Mouse (Mus musculus) lung, postnatal 0 days (tissue): ENCODE data around the gene Actr6.

Experiments used
- CTCF ChIP-seq: IDR thresholded peaks from 2 replicates; pipeline ENCODE4 v1.5.1; 2016; ENCODE audit warnings: antibody characterized with exemption, mild to moderate bottlenecking
- EP300 ChIP-seq: IDR thresholded peaks from 2 replicates; pipeline ENCODE4 v1.6.1; 2016; ENCODE audit warnings: antibody characterized with exemption, mild to moderate bottlenecking, control low read depth

DNA sequence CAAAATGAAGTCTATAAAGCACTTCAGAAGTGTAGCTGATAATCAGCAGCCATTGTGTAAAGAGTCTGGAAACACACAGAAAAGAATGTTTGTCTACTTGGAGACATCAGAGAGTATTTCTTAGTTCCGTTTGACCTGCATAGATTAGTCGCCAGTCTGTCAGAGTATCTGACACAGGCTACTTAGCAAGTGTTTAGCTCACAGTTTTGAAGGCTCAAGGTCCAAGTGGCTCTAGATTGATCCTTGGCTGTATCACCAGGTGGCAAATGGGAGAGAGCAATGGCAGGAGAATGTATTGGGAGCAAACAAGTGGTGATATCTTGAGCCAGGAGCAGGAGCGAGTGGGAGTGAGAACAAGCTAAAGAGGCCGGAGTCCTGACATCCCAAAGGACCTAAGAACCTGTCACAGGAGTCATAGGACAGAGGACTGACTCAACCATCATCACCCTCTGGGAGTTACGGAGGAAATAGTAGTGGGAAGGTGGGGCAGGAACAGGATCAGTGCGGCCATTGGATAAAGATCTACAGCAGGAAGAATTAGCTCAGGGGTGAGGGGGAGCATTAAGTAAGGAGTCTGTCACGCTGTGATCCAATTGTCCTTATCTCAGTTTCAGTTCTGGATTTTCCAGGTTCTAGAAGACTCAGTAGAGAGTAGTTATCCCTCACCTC lies 36.4 kb upstream of the Actr6 start:
- TF ChIP-seq CTCF, result no peak
- no peak for TF ChIP-seq EP300
